Mouse (Mus musculus): Measurements from ENCODE around the gene Lysmd4. TPM values are rescaled to one million over a fixed set of nuclear protein-coding genes. Genes with fewer than 3 reads are reported as not detected.
A peak's percentile ranks its signal among the peaks of the same experiment; 100 is the strongest.

Lysmd4 gene
- polyA plus RNA-seq (2016; fragmentation: Nextera tagmentation; extraction: Ambion mirVana): 17.5 and 18.8 TPM in 2 replicates

DNA sequence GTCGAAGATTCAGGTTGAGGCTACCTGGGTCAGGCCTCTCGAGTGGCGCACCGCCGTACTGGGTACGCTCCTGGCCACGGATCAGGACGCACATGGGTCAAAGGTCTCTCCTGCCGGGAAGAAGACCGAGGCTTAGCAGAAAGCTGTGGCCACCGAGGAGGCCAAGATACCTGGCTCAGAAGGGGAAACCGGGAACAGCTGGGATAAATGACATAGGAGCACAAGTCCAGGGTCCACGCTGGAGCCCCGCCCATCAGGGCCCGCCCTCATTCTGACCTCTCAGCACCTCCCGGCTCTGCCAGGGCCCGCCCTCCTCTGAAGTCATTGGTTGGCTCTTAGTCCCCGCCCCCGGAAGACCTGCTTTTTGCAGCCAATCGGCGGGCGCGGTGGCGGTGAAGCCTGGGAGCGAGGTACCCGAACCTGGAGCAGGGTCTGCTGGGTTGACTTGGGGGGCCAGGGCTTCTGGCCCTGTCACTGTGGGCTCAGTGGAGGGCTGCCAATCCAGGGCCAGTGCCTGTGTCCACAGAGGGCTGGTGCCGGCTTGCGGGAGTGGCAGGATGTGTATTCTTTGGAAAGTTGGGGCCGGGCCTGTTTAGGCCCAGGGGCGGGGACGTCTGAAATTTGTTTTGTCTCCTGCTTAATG lies at the start of gene Lysmd4:
TSS of gene Lysmd4 (plus strand) at position 325 of the 643 bp plus-strand sequence.
- 0 out of 2 replicates have a peak within 1 kb of the TSS, but pooled peaks have one; percentile 25 for H3K27ac ChIP-seq

DNA sequence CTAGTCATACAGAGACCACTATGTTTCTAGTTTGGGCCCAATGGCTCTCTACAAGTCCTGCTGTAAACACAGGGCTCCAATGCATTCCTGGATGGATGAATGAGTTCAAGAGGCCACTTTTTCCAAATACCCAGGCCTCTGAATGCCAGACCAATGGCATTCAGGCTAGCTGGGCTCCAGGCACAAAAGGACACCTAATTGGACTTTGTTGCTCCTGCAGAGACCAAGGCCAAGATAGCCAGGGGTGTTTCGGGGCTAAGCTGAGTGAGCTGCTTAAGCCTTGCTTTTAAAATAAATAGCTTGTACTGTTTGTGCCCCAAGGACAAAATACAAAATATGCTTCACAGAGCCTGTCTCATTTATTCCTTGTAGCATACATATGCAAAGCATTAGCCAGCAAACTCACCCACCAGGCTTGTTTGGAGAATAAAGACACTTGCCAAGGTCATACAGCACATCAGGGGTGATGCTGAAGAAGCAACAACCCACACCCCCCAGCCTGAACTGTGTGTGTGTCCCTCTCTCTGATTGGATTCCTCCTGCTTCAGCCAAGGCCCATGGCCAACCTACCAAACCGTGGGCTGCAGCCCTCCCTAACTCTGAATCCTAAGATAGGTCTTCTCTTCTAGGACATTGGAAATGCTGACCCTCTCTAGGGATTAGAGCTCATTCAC lies 48.7 kb upstream of the Lysmd4 start:
- Histone ChIP-seq H3K27me3 (no peaks in the 10 kb centered on the region), H3K27ac (no peak overlapping the region), H3K36me3 (no peaks in the 10 kb centered on the region), H3K4me3 (replicated peaks) (no peak overlapping the region), H3K9me3 (no peaks in the 10 kb centered on the region), H3K4me1 (replicated peaks) (peaks cover 6% of the 10 kb centered on the region), H3K4me2 (no peak overlapping the region), H3K9ac (replicated peaks) (no peak overlapping the region)
- 75% methylated on average over 2 of the region's 2 CpGs for WGBS
- no peak for ATAC-seq (ENCODE audit: insufficient number of reproducible peaks, insufficient read depth, low FRiP score, low TSS enrichment, low read depth)

More for the DNA sequence above, at the start of gene Lysmd4:
- peak; percentile 96 for ATAC-seq (ENCODE audit: insufficient number of reproducible peaks, insufficient read depth, low FRiP score, low TSS enrichment, low read depth)
- Histone ChIP-seq H3K4me2 (peak within 1 kb of the TSS; percentile 87), H3K4me1 (replicated peaks) (peaks cover 15% of the 10 kb centered on the region), H3K9me3 (no peaks in the 10 kb centered on the region), H3K4me3 (replicated peaks) (peak within 1 kb of the TSS; percentile 82), H3K36me3 (peaks cover 30% of the 10 kb centered on the region), H3K27me3 (no peaks in the 10 kb centered on the region), H3K9ac (replicated peaks) (peak within 1 kb of the TSS; percentile 75)
- 7% methylated on average over 31 of the region's 31 CpGs for WGBS

DNA sequence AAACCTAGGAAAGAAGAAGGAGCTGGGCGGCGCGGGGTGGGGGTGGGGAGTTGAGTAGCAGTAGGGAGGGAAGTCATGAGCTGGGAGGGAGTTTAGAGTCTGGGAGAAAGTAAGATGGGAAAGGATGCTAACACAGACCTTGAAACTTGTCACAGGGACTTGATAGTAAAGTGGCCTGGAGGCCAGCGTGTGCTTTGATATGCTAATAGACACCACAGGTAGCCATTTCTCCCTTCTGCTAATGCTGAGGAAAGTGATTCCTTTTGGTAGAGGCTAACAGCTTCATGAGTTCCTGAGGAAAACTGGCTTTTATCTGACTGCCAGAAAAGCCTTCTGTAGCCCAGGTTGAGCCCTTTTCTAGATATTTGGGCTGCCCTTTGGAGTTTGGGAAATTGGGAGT lies 38.6 kb upstream of the Lysmd4 start:
- Histone ChIP-seq H3K36me3 (no peaks in the 10 kb centered on the region), H3K4me3 (replicated peaks) (no peak overlapping the region), H3K4me1 (replicated peaks) (no peaks in the 10 kb centered on the region), H3K9me3 (no peaks in the 10 kb centered on the region), H3K27ac (no peak overlapping the region), H3K27me3 (no peaks in the 10 kb centered on the region), H3K9ac (replicated peaks) (no peak overlapping the region), H3K4me2 (no peak overlapping the region)
- WGBS: 26% methylated on average over 4 of the region's 4 CpGs
- ATAC-seq (ENCODE audit: insufficient number of reproducible peaks, insufficient read depth, low FRiP score, low TSS enrichment, low read depth): no peak

DNA sequence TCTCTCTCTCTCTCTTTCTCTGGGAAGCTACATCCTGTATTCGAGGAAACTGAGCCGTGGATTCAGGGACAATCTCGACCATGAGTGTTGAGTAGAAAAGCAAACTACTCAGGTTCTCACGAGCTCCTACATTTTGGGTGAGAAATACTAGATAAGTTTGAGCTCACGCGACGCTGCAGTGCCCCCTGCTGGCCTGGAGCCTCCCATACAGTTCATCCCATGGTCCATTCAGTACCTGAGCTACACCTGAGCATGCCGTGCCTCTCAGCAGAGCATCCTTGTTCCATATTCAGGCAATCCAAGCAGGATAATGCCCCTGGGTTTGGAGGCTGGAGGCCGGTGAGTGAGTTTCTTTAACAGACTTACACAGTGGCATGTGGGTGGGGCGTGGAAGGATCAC lies 22.9 kb upstream of the Lysmd4 start:
- ATAC-seq (ENCODE audit: insufficient number of reproducible peaks, insufficient read depth, low FRiP score, low TSS enrichment, low read depth): no peak
- no peaks in the 10 kb centered on the region for H3K36me3 ChIP-seq
- no peak overlapping the region for H3K9ac ChIP-seq (replicated peaks)
- H3K9me3 ChIP-seq: no peaks in the 10 kb centered on the region
- 0 out of 2 replicates have a peak, but pooled peaks cover 6% of the 10 kb centered on the region for H3K4me1 ChIP-seq (replicated peaks)
- no peak overlapping the region for H3K27ac ChIP-seq
- H3K27me3 ChIP-seq: 0 out of 2 replicates have a peak, but pooled peaks cover 3% of the 10 kb centered on the region
- WGBS: 15% methylated on average over 10 of the region's 10 CpGs
- H3K4me2 ChIP-seq: no peak overlapping the region
- no peak overlapping the region for H3K4me3 ChIP-seq (replicated peaks)

DNA sequence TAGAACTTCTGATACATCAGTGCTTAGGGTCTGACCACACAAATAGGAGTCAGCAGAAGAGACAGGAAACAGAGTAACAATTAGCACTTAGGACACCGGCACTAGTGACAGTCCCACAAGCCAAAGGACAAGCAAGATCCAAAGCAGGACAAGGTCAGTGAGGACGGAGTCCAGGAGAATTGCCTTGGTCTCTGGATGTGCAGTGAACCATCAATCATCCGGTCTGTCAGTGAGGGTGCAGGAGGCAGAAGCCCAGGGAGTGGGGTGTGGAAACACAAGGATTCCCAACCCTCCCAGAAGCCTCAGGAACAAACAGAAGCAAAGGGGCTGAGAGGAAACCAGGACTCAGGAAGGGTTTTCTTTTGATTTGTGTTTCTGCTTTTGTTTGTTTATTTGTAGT lies 18.7 kb upstream of the Lysmd4 start:
- Histone ChIP-seq H3K4me3 (replicated peaks) (no peak overlapping the region), H3K27me3 (0 out of 2 replicates have a peak, but pooled peaks cover 3% of the 10 kb centered on the region), H3K4me2 (no peak overlapping the region), H3K9ac (replicated peaks) (no peak overlapping the region), H3K4me1 (replicated peaks) (0 out of 2 replicates have a peak, but pooled peaks cover 6% of the 10 kb centered on the region), H3K27ac (no peak overlapping the region), H3K9me3 (no peaks in the 10 kb centered on the region), H3K36me3 (no peaks in the 10 kb centered on the region)
- WGBS: 76% methylated on average over 3 of the region's 3 CpGs
- ATAC-seq (ENCODE audit: insufficient number of reproducible peaks, insufficient read depth, low FRiP score, low TSS enrichment, low read depth): no peak

DNA sequence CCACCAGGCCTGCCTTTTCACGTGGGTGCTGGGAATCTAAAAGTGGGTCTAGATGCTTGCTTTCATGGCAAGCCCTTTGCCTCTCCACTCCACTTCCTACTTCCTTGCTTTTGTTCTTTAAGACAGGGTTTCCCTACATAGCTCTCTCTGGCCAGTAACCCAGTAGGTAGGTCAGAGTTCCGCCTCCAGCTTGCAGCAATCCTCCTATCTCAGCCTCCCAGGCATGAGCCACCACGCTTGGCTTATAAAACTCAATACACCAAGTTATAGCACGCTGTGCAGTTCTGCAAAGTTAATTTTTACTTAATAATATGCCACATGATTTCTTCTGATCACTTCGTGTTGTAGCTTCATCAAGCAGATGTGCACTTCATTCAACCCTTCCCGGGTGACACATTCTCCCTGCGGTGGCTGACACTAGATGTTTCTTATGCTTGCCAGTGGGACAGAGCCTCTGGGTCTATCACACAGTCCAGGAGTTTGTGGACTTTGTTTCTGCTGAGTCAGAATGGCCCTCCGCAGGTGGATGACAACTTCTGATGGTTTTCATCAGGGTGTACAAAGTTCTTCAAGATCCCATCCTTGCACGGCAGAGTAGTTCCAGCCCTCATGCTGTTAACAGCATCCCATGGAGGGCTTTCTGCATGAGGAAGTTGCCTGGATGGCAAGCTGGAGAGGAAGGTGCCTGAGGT lies 16.5 kb upstream of the Lysmd4 start:
- Histone ChIP-seq H3K27me3 (no peaks in the 10 kb centered on the region; the same call in 1 of the 2 replicates), H3K36me3 (no peaks in the 10 kb centered on the region), H3K9me3 (no peaks in the 10 kb centered on the region), H3K9ac (replicated peaks) (no peak overlapping the region), H3K4me3 (replicated peaks) (no peak overlapping the region), H3K4me1 (replicated peaks) (no peaks in the 10 kb centered on the region), H3K27ac (no peak overlapping the region), H3K4me2 (no peak overlapping the region)
- no peak for ATAC-seq (ENCODE audit: insufficient number of reproducible peaks, insufficient read depth, low FRiP score, low TSS enrichment, low read depth)
- WGBS: 89% methylated on average over 9 of the region's 9 CpGs

DNA sequence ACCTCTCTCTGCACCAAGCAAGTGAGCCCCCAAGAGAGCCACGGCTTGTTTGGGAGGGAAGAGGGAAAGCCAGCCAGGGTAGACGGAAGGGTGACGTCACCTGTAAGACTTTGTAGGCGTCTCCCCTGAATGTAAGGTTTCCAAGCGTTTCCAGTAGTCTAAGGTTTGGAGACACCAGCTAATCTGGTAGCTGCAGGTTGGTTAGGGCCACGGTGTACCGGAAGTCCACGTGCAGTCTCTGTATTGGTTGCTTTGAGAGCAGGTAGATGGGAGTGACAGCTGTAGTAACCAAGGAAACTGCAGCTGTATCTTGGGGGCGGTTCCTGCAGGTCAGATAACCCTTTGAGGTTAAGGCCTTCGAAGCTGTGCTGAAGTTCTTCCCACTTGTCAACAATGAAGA lies 15.8 kb upstream of the Lysmd4 start:
- Histone ChIP-seq H3K27ac (no peak overlapping the region), H3K9me3 (no peaks in the 10 kb centered on the region), H3K36me3 (no peaks in the 10 kb centered on the region), H3K9ac (replicated peaks) (no peak overlapping the region), H3K4me3 (replicated peaks) (no peak overlapping the region), H3K4me1 (replicated peaks) (no peaks in the 10 kb centered on the region), H3K4me2 (no peak overlapping the region), H3K27me3 (no peaks in the 10 kb centered on the region; the same call in 1 of the 2 replicates)
- ATAC-seq (ENCODE audit: insufficient number of reproducible peaks, insufficient read depth, low FRiP score, low TSS enrichment, low read depth): no peak
- WGBS: 83% methylated on average over 10 of the region's 10 CpGs

DNA sequence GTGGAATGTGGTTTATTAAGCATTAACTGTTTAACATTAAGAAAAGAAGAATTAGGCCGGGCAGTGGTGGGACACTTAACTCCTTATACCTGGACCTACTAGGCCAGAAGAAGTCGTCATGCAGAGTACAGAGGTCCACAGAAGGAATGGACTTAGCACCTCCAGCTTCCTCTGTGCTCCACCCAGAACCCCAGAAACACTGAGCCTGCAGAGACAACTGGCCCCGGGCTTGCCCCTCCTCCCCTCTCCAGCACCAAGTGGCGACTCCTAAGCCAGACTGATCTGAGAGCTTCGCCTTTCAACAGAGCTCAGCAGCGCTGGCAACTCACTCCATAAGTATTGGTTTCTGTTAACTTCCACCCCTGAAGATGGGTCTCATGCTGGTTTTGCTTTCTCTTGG lies 14.6 kb upstream of the Lysmd4 start:
- no peaks in the 10 kb centered on the region for H3K4me1 ChIP-seq (replicated peaks)
- ATAC-seq (ENCODE audit: insufficient number of reproducible peaks, insufficient read depth, low FRiP score, low TSS enrichment, low read depth): no peak
- H3K9me3 ChIP-seq: no peaks in the 10 kb centered on the region
- no peak overlapping the region for H3K4me3 ChIP-seq (replicated peaks)
- no peaks in the 10 kb centered on the region; the same call in 1 of the 2 replicates for H3K27me3 ChIP-seq
- no peak overlapping the region for H3K27ac ChIP-seq
- H3K4me2 ChIP-seq: no peak overlapping the region
- no peaks in the 10 kb centered on the region for H3K36me3 ChIP-seq
- 29% methylated on average over 6 of the region's 6 CpGs for WGBS
- no peak overlapping the region for H3K9ac ChIP-seq (replicated peaks)

DNA sequence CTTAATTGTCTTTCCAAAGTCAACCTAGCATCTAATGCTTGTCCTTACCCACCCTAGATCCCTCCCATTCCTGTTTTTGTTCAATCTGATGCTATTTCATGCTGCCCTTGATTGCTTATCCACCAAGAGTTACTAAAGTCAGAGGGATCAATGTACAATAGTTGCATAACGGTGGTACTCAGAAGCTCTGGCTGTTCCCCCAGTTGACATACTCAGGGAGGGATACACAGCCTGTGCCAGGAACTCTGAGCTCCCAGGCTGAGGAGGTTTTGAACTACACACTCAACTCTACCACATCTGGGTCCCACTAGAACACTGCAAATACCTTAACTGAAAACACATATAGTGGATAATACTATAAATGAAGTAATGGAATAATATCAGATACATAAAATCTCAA lies 14.0 kb upstream of the Lysmd4 start:
- Histone ChIP-seq H3K27me3 (no peaks in the 10 kb centered on the region; the same call in 1 of the 2 replicates), H3K4me3 (replicated peaks) (no peak overlapping the region), H3K4me2 (no peak overlapping the region), H3K4me1 (replicated peaks) (no peaks in the 10 kb centered on the region), H3K9ac (replicated peaks) (no peak overlapping the region), H3K9me3 (no peaks in the 10 kb centered on the region), H3K36me3 (no peaks in the 10 kb centered on the region), H3K27ac (no peak overlapping the region)
- 74% methylated on average over 1 of the region's 1 CpGs for WGBS
- ATAC-seq (ENCODE audit: insufficient number of reproducible peaks, insufficient read depth, low FRiP score, low TSS enrichment, low read depth): no peak

DNA sequence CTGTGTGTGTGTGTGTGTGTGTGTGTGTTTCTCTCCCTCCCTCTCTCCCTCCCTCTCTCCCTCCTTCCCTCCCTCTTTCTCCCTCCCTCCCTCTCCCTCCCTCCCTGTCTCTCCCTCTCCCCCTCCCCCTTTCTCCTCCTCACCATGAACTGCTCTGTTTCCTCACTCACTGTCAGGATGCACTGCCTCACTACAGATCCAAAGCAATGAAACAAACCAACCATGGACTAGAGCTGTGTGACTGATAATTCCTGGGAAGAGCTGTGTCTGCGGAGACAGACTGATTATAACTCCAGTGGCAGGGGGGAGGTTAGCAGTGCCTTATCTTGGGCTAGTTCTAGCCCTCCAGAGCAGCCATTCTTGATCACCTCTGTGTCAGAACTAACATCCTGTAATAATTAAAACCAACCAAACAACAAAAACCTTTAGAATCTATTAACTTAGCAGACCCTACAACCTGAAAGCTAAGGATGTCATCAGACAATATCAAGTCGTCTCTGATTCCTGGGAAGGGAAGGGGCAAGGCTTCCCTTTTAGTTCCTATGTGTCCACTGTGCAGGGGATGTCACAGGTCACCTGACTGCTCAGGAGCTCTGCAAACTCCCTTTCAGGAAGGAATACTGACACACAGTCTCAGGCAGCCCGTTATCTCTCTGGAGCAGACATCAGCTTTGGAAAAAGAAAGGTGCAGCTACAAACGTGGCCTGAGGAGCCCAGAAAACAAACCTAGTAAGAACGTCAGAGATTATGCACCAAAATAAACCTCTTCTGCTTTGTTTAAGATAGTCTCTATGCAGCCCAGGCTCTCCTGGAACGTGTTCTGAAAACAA lies 12.1 kb upstream of the Lysmd4 start:
- Histone ChIP-seq H3K27ac (no peak overlapping the region), H3K4me3 (replicated peaks) (no peak overlapping the region), H3K36me3 (no peaks in the 10 kb centered on the region), H3K9ac (replicated peaks) (no peak overlapping the region), H3K4me2 (no peak overlapping the region), H3K4me1 (replicated peaks) (no peaks in the 10 kb centered on the region), H3K27me3 (no peaks in the 10 kb centered on the region; the same call in 1 of the 2 replicates), H3K9me3 (no peaks in the 10 kb centered on the region)
- ATAC-seq (ENCODE audit: insufficient number of reproducible peaks, insufficient read depth, low FRiP score, low TSS enrichment, low read depth): no peak
- 69% methylated on average over 6 of the region's 6 CpGs for WGBS
